Mouse (Mus musculus) kidney, adult 2 months (tissue): Measurements from ENCODE around the gene Olfr829. TPM values are rescaled to one million over a fixed set of nuclear protein-coding genes. Genes with fewer than 3 reads are reported as not detected.
"Not testable (repeated sequence)": the region's sequence is repeated elsewhere in the genome, so short reads cannot be mapped to it uniquely, and the experiment has no call there.

Source experiments
- DNase-seq: peaks from one replicate; pipeline ENCODE4 v3.0.0; 2021
- H3K27ac ChIP-seq: fragments of 200-500 bp; 2 replicates; pipeline ENCODE4 v1.5.1; 2012; ENCODE audit warnings: low read depth, low read length, control low read depth, inconsistent platforms; ENCODE audit not compliant: insufficient read depth
- H3K27me3 ChIP-seq: fragments of 200-500 bp; replicated peaks from 2 replicates; pipeline ENCODE4 v1.6.1; 2012; ENCODE audit warnings: mild to moderate bottlenecking, moderate library complexity, low read length, inconsistent platforms; ENCODE audit not compliant: control insufficient read depth, insufficient read depth
- H3K36me3 ChIP-seq: fragments of 200-500 bp; 2 replicates; pipeline ENCODE4 v1.6.1; 2012; ENCODE audit warnings: mild to moderate bottlenecking, moderate library complexity, low read length, inconsistent platforms; ENCODE audit not compliant: control insufficient read depth, insufficient read depth
- H3K4me1 ChIP-seq: fragments of 200-500 bp; 2 replicates; pipeline ENCODE4 v1.6.1; 2011; ENCODE audit warnings: low read length; ENCODE audit not compliant: control insufficient read depth, insufficient read depth
- H3K4me3 ChIP-seq: fragments of 200-500 bp; 2 replicates; pipeline ENCODE4 v1.5.1; 2011; ENCODE audit warnings: mild to moderate bottlenecking, low read depth, low read length, control low read depth; ENCODE audit not compliant: insufficient read depth
- CTCF ChIP-seq: fragments of 200-500 bp; conservative IDR thresholded peaks from 2 replicates; pipeline ENCODE4 v1.5.1; 2011; ENCODE audit warnings: low read depth, mild to moderate bottlenecking, control low read depth, low read length, moderate library complexity, mixed read lengths; ENCODE audit not compliant: insufficient read depth, insufficient read length
- POLR2A ChIP-seq: fragments of 200-500 bp; IDR thresholded peaks from one replicate; pipeline ENCODE4 v1.6.1; 2011; ENCODE audit warnings: low read depth, low read length, control low read depth
- WGBS: fragments of 180-500 bp; shearing (Covaris S2); methylation state at CpG from one replicate; pipeline ENCODE4 v1.1.7; 2018; 5-methylcytosine and 5-hydroxymethylcytosine counted together
- polyA plus RNA-seq: library from polyadenylated mRNA; depleted of rRNA; stranded (reverse); fragments of >200 nt; gene quantifications from 2 replicates; pipeline ENCODE4 v1.2.3, GENCODE M21; 2012; rRNA removed

Olfr829 gene
- polyA plus RNA-seq, result not detected in 2 replicates

- no peak for DNase-seq
- Histone ChIP-seq H3K4me1 (no peaks in the 10 kb centered on the region), H3K36me3 (no peaks in the 10 kb centered on the region), H3K27me3 (no peaks in the 10 kb centered on the region), H3K27ac (no peak within 1 kb of the TSS), H3K4me3 (no peak within 1 kb of the TSS)
- TF ChIP-seq POLR2A, result no peak
- no peak for TF ChIP-seq CTCF
- WGBS, result 53% methylated on average over 1 of the region's 1 CpGs
Observed at GRCm38 (mm10) chr9:18854633-18855032, at the start of gene Olfr829. TSS of gene Olfr829 (plus strand) at chr9:18854933.

- no peak for DNase-seq
- H3K27me3 ChIP-seq, result no peaks in the 10 kb centered on the region
- TF ChIP-seq CTCF (no peak), POLR2A (no peak)
- H3K4me3 ChIP-seq, result no peak within 1 kb of the TSS
- no peaks in the 10 kb centered on the region for H3K4me1 ChIP-seq
- H3K27ac ChIP-seq, result no peak within 1 kb of the TSS
- H3K36me3 ChIP-seq, result no peaks in the 10 kb centered on the region
Observed at GRCm38 (mm10) chr9:18819426-18819825, 35.3 kb upstream of the Olfr829 start, which contains the start of gene Olfr828. TSS of gene Olfr828 (minus strand) at chr9:18819526.

- TF ChIP-seq POLR2A (no peak), CTCF (no peak)
- Histone ChIP-seq H3K4me1 (no peaks in the 10 kb centered on the region), H3K27me3 (no peaks in the 10 kb centered on the region), H3K36me3 (no peaks in the 10 kb centered on the region), H3K4me3 (no peak within 1 kb of the TSS), H3K27ac (no peak within 1 kb of the TSS)
- DNase-seq, result no peak
Observed at GRCm38 (mm10) chr9:18874393-18874792, 19.7 kb downstream of the Olfr829 start, which contains the start of gene Olfr830. TSS of gene Olfr830 (plus strand) at chr9:18874693.

- 77% methylated on average over 2 of the region's 2 CpGs for WGBS
- H3K4me3 ChIP-seq, H3K4me1 ChIP-seq, H3K27ac ChIP-seq, H3K27me3 ChIP-seq, DNase-seq, H3K36me3 ChIP-seq: not testable (repeated sequence)
Observed at GRCm38 (mm10) chr9:18907699-18908098, 53.0 kb downstream of the Olfr829 start.

Other genes with a start within 250 kb of the Olfr829 start
- gene Muc16, start 180.4 kb upstream of the Olfr829 start, polyA plus RNA-seq, result 0.09 and 0.12 TPM in 2 replicates
- not detected in 2 replicates for gene Olfr24, start 90.9 kb upstream of the Olfr829 start, polyA plus RNA-seq
- gene Olfr828, start 35.4 kb upstream of the Olfr829 start, polyA plus RNA-seq, result not detected in 2 replicates
- gene Olfr830, start 19.8 kb downstream of the Olfr829 start, polyA plus RNA-seq, result not detected in 2 replicates
- gene Olfr832, start 82.2 kb downstream of the Olfr829 start, polyA plus RNA-seq, result not detected in 2 replicates
- gene Olfr834, start 133.1 kb downstream of the Olfr829 start, polyA plus RNA-seq, result not detected in 2 replicates
- gene Olfr835, start 177.8 kb downstream of the Olfr829 start, polyA plus RNA-seq, result not detected in 2 replicates